Mouse (Mus musculus) gastrocnemius, postnatal 10 days (tissue): ENCODE measurements around the gene Sdhb. TPM values are rescaled to one million over a fixed set of nuclear protein-coding genes. Genes with fewer than 3 reads are reported as not detected.
A peak's percentile ranks its signal among the peaks of the same experiment; 100 is the strongest.

Experiments
- DNase-seq: peaks from one replicate; pipeline ENCODE4 v3.0.0; 2021; ENCODE audit warnings: mixed read lengths
- total RNA-seq, 2 experiments: library from RNA; stranded (reverse); gene quantifications; 2 replicates each; pipeline ENCODE4 v1.2.3; 2021

The Sdhb gene
- total RNA-seq, 2 experiments from 2014 or later: 406 to 464 TPM

DNA sequence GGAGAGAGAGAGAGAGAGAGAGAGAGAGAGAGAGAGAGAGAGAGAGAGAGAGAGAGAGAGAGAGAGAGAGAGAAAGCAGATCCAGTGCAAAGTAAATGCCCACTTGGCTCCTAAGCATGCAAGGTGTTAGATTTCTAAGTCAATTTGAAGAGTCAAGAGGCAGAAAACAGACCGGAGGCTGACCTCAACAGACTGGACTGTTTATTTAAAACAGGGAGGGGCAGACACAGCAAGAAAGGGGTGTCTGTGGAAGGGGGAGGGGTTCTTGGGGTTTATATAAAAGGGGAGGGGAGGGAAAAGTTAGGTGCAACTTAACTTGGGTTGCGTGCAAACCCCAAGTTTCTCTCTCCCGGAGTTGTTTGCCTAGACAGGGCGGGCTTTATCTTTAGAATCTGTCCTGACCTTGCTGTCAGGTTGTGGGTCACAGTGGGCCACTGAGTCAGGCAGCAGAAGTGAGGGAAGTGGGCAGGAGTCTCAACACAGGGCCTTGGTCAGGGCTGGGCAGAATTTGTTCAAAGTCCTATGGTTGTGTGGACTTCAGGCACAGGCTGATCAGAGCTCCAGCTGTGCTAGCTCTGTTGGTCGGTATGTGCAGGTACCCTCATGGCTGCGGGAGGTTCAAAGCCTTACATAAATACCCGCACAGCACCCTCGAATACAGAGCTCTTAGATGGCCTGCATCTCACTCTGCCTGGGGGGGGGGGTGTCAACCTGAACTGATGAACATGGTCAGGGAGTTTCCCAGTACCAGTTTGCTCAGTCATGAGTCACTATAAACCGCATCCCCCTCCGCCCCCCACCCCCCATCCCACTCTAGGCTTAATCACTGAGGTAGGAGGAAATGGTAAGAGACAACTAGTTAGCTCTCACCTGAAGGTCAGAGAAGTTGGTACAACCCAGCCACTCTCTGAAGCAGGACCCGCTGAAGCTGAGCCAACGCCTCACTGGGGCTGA lies 13.2 kb upstream of the Sdhb start:
- DNase-seq: no peak

GRCm38 (mm10) chr4:140948481-140948880 lies 12.5 kb upstream of the Sdhb start:
- DNase-seq: no peak

DNA sequence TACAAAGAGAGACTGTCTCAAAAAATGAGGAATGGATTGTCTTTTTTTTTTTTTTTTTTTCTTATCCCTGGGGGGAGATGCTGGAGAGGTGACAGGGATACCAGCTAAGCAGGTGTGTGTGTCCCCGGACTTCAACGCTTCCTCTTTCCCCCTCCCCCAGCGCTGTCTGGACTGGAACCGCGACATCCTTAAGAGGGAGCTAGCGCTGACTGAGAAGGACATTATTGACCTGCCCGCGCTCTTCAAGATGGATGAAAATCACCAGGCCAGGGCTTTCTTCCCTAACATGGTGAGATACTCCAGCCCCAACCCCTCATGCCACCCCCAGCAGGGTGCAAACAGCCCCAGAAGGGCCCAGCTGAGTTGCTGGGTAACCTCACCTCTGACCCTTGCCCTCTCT lies 12.0 kb upstream of the Sdhb start:
- no peak for DNase-seq

- DNase-seq: no peak
Observed at GRCm38 (mm10) chr4:140949616-140950015, 11.4 kb upstream of the Sdhb start.

- peak; percentile 68 for DNase-seq
Observed at GRCm38 (mm10) chr4:140950574-140950973, 10.4 kb upstream of the Sdhb start.

- no peak for DNase-seq
Observed at GRCm38 (mm10) chr4:140951861-140952641, 9.0 kb upstream of the Sdhb start.

DNA sequence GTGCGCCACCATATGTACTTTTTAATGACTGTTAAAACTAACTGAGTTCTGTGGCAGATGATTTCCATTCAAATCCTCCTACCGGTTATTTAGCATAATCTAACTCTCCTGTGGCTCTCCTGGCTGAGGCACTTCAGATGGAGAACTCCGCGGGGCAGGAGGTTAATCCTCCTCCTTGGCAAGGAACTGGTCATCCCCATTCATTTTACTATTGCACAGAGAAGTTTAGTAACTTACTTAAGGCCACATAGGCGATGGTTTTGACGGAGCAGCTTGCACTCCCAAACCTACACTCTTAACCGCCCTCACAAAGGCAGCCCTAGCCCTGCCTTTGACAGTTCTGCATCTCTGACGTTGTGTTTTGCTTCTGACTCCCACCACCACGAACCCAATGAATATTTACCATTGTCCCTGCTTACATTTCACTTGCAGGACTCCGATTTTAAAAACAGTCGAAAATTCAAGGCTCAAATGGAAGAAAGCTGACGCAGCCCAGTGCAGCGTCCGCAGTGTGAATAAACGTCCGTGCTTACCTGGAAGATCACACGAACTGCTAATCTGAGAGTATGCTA lies 3.8 kb upstream of the Sdhb start:
- DNase-seq: no peak

DNA sequence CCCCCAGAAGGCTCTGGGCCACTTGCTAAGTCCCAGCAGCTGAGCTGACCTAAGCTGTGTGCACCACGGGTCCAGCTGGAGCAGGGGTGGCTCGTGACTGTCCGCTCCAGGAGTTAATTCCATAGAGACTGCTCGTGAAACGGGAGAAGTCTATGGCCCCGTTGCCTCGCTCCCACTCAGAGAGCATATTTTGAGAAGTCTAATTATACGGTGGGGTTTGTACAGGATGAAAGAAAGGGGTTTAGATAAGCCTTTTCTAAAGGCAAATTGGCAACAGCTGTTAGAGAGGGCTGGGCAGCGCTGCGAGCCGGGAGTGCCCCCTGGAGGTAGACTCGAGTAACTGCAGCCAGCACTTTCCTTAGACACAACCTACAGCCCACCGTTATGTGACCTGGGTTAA lies 3.3 kb upstream of the Sdhb start:
- peak; percentile 78 for DNase-seq

GRCm38 (mm10) chr4:140958319-140958718 lies 2.7 kb upstream of the Sdhb start:
- DNase-seq: no peak

- DNase-seq: no peak
Observed at GRCm38 (mm10) chr4:140959128-140959679, 1.8 kb upstream of the Sdhb start.

DNA sequence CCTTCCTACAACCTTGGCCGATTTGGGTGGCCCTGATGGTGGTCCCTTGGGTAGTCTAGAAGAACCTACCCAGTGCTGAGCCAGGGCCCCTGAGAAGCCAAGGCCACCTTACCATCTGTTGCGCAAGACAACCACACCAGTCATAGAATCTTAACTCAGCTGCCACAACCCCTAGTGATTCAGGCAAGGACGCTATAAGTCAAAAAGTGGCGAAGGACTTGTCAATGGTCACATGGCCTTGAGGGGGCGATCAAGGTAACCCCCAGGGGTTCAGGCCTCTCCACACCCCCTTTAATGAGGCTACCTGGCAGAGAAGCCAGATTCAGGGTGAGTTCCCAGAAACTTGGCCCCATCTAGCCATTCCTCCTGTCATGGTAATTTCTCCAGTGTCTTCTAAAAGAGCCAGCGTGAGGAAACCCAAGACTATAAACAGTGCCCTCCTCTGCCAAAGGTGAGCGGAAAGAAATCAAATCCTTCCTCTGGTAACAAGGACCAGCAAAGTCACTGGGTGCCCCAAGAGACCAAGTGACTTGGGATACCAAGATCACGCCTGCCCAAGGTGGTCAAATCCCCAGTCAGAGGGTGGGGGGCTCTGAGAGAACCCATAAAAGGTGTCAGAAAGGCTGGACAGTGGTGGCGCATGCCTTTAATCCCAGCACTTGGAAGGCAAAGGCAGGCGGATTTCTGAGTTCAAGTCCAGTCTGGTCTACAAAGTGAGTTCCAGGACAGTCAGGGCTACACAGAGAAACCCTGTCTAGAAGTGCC lies 1.1 kb upstream of the Sdhb start:
- no peak for DNase-seq

GRCm38 (mm10) chr4:140961467-140962206 lies 634 bp downstream of the Sdhb start:
- no peak for DNase-seq

GRCm38 (mm10) chr4:140962207-140962909 lies 1.4 kb downstream of the Sdhb start:
- no peak for DNase-seq

DNA sequence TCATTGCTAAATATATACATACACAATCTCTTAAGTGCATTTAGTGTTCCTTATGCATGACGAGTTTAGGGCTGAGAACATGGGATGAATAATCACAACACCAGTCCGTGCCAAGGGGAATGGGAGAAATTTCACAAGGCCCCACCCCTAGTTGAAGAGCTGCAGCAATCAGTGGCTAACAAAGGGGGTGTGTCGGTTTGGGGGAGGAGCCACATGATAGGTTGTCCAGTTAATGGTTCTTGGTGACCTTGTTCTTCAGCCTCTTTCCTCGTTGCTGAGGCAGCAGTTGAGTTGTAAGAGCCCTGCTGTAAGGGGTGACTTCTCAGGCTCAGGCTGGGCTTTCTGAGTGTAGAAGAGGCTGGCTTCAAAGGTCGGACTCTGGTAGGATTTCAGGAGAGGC lies 1.9 kb downstream of the Sdhb start:
- DNase-seq: no peak

DNA sequence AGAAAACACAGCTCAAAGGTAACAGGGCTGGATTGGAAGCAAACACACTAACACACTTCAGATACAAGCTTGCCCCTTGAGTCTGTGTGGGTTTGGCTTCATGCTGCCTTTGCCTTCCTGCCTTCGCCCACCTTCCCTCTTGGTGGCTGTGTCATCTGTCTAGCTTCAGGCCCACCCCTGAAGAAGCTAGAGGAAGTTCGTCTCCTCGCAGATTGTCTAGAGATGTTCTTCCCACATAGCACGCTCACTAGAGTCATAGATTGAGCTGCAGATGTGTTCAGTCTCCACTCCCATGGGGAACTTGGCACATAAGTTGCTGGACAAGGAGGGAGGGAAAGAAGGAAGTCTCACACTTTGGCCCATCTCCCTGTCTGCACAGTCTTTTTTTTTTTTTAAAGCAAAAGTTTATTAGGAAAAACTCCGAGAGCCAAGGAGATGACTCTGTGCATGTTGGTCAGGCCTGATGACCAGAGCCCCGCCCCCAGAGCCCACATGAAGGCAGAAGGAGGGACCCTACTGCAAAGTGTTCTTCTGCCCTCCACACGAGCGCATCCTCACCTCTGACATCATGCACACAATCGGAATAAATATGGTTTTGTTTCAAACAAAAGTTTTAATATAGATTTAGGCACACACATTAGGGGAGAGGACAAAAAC lies 3.1 kb downstream of the Sdhb start:
- no peak for DNase-seq

DNA sequence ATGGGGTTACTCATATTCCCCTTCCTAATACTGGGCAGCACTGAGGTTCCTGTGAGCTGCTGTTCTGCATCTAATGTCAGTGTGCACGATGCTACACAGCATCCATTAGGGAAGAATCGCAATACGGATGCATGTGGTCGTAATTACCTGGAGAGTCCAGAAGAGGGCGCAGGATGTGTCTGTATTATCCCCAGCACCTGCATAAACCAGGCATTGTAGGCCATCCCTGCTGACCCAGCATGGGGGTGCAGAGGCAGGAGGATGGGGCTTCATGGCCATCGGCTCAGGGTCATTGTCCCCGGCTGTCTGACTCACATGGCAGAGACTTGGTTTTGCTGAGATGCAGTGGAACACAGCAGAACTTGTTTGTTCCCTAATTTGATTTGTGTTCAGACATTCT lies 3.6 kb downstream of the Sdhb start:
- DNase-seq: peak; percentile 62

GRCm38 (mm10) chr4:140967386-140968159 lies 6.6 kb downstream of the Sdhb start:
- DNase-seq: no peak

GRCm38 (mm10) chr4:140971691-140972090 lies 10.7 kb downstream of the Sdhb start:
- DNase-seq: no peak

- DNase-seq: no peak
Observed at GRCm38 (mm10) chr4:140974408-140974807, 13.4 kb downstream of the Sdhb start.
